Mouse (Mus musculus) urinary bladder, postnatal 14 days (tissue): Measurements from ENCODE around the gene Chd5.

ENCODE experiments used
- DNase-seq: peaks from one replicate; pipeline ENCODE4 v3.0.0; 2021; ENCODE audit warnings: low spot score

The Chd5 gene

GRCm38 (mm10) chr4:152355672-152356071, 17.2 kb downstream of the Chd5 start:
- no peak for DNase-seq

- no peak for DNase-seq
Measured at GRCm38 (mm10) chr4:152359700-152360099, 21.2 kb downstream of the Chd5 start.

- peak; percentile 38 for DNase-seq
Measured at GRCm38 (mm10) chr4:152360855-152361254, 22.4 kb downstream of the Chd5 start.

GRCm38 (mm10) chr4:152362180-152362579, 23.7 kb downstream of the Chd5 start:
- DNase-seq: peak; percentile 14

GRCm38 (mm10) chr4:152365228-152365627, 26.8 kb downstream of the Chd5 start:
- no peak for DNase-seq

- DNase-seq: no peak
Measured at GRCm38 (mm10) chr4:152382528-152383252, 44.2 kb downstream of the Chd5 start.

- no peak for DNase-seq
Measured at GRCm38 (mm10) chr4:152385644-152386043, 47.2 kb downstream of the Chd5 start.

GRCm38 (mm10) chr4:152392192-152392591, 53.7 kb downstream of the Chd5 start:
- DNase-seq: no peak

GRCm38 (mm10) chr4:152392627-152393026, 54.2 kb downstream of the Chd5 start:
- DNase-seq: no peak

- DNase-seq: no peak
Measured at GRCm38 (mm10) chr4:152398926-152399325, 60.5 kb downstream of the Chd5 start.

GRCm38 (mm10) chr4:152405143-152405542, 66.7 kb downstream of the Chd5 start:
- no peak for DNase-seq

GRCm38 (mm10) chr4:152405671-152406201, 67.3 kb downstream of the Chd5 start:
- no peak for DNase-seq

- DNase-seq: no peak
Measured at GRCm38 (mm10) chr4:152406531-152406930, 68.1 kb downstream of the Chd5 start.

- no peak for DNase-seq
Measured at GRCm38 (mm10) chr4:152410961-152411360, 72.5 kb downstream of the Chd5 start.

GRCm38 (mm10) chr4:152412524-152413080, 74.2 kb downstream of the Chd5 start:
- no peak for DNase-seq

- no peak for DNase-seq
Measured at GRCm38 (mm10) chr4:152418229-152419060, 80.0 kb downstream of the Chd5 start.

- DNase-seq: no peak
Measured at GRCm38 (mm10) chr4:152423576-152423975, 85.1 kb downstream of the Chd5 start.

GRCm38 (mm10) chr4:152424341-152424740, 85.9 kb downstream of the Chd5 start:
- DNase-seq: peak; percentile 38

GRCm38 (mm10) chr4:152424922-152425321, 86.5 kb downstream of the Chd5 start:
- DNase-seq: no peak

- no peak for DNase-seq
Measured at GRCm38 (mm10) chr4:152428259-152428658, 89.8 kb downstream of the Chd5 start.

GRCm38 (mm10) chr4:152432308-152432707, 93.9 kb downstream of the Chd5 start:
- peak; percentile 12 for DNase-seq

- peak; percentile 91 for DNase-seq
Measured at GRCm38 (mm10) chr4:152434836-152435235, 96.4 kb downstream of the Chd5 start.

- DNase-seq: peak; percentile 78
Measured at GRCm38 (mm10) chr4:152435255-152435654, 96.8 kb downstream of the Chd5 start.
